Mouse (Mus musculus): ENCODE measurements at regions not wholly inside any gene's neighbourhood (a gene's known extent, or its start where the extent isn't known, plus 50 kb on each side); places are given as distances from the start of the nearest gene placed in this dataset.

DNA sequence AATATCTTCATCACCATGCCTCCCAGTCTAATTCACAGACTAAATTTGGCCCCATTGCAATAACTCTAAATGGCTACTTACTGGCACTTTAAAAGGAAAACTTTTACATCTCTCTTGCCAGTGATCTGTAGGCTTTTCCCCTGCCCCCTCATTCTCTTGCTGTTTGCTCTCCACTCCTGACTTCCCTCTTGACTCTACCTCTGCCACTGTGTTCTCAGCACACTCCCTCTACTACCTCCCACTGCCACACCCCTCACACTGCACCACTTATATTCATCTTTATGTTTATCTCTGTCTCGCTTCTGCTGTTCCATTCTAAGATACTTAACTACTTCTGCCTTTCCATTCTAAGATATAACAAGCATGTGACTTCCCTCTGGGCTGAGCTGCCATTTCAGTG lies 141.4 kb upstream of the Rnf32 start:
- no peak overlapping the region for H3K4me3 ChIP-seq (ENCODE audit: low read depth, low read length)
- no peak overlapping the region for H3K4me2 ChIP-seq (ENCODE audit: low read length)
- no peak overlapping the region for H3K9ac ChIP-seq (ENCODE audit: low read depth, low read length)
- H3K9me3 ChIP-seq (replicated peaks; ENCODE audit: control insufficient read depth, low read length, poor library complexity, severe bottlenecking) = no peaks in the 10 kb centered on the region
- ATAC-seq = no peak
- H3K4me1 ChIP-seq (ENCODE audit: control insufficient read depth, insufficient read depth, low read length) = no peaks in the 10 kb centered on the region
- no peak overlapping the region for H3K27ac ChIP-seq (ENCODE audit: low read length)
- H3K36me3 ChIP-seq (ENCODE audit: control insufficient read depth, insufficient read depth, low read length) = no peaks in the 10 kb centered on the region
- 100% methylated on average over 1 of the region's 1 CpGs for WGBS
- H3K27me3 ChIP-seq (ENCODE audit: control insufficient read depth, insufficient read depth, low read depth, low read length) = no peaks in the 10 kb centered on the region

DNA sequence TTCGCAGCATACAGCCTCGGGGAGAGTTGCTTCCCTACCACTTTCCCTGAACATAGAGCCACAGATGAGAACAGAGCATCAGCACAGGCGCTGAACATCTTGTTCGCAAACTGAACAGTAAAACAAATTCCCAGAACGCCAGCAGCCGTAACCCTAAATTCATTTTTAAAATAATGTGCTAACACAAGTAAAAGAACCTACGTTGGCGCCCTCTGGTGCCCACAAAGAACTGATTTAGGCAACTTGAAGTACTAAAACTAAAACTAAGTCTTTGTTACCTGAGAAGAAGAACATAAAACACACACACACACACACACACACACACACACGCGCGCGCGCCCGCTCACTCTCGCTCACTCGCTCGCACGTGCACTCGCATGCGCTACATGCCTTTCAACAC lies 159.2 kb upstream of the Rnf32 start:
- H3K4me1 ChIP-seq (ENCODE audit: control insufficient read depth, insufficient read depth, low read length) = no peaks in the 10 kb centered on the region
- no peak overlapping the region for H3K9ac ChIP-seq (ENCODE audit: low read depth, low read length)
- no peak overlapping the region for H3K4me3 ChIP-seq (ENCODE audit: low read depth, low read length)
- H3K27ac ChIP-seq (ENCODE audit: low read length) = no peak overlapping the region
- no peak for ATAC-seq
- WGBS = 75% methylated on average over 20 of the region's 20 CpGs
- no peaks in the 10 kb centered on the region for H3K9me3 ChIP-seq (replicated peaks; ENCODE audit: control insufficient read depth, low read length, poor library complexity, severe bottlenecking)
- no peak overlapping the region for H3K4me2 ChIP-seq (ENCODE audit: low read length)
- no peaks in the 10 kb centered on the region for H3K27me3 ChIP-seq (ENCODE audit: control insufficient read depth, insufficient read depth, low read depth, low read length)
- H3K36me3 ChIP-seq (ENCODE audit: control insufficient read depth, insufficient read depth, low read length) = no peaks in the 10 kb centered on the region

DNA sequence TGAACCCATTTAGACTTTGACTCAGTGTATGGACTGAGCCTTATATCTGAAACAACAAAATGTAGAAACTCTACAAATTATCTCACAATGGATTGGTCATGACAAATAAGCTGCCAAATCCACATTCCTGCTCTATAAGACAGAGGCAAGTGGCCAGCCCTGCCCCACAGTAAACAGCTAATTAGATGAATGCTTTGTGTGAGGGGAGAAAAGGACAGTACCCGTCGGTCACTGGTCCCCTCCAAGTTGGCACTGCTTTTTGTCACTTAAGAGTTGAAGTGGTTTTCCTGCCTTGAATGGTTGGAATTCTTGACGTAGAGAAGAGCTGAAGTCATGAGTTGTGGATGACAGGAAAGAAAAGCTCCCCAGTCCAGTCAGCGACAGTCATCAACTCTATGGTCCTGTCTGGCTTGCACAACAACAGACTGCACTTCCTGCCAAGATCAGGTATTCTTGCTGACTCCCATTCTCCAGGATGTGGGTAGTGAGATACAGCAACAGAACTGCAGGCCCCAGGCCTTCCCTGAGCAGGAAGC lies 162.3 kb upstream of the Rnf32 start:
- no peak for ATAC-seq
- no peaks in the 10 kb centered on the region for H3K27me3 ChIP-seq (ENCODE audit: control insufficient read depth, insufficient read depth, low read depth, low read length)
- WGBS = 79% methylated on average over 4 of the region's 4 CpGs

DNA sequence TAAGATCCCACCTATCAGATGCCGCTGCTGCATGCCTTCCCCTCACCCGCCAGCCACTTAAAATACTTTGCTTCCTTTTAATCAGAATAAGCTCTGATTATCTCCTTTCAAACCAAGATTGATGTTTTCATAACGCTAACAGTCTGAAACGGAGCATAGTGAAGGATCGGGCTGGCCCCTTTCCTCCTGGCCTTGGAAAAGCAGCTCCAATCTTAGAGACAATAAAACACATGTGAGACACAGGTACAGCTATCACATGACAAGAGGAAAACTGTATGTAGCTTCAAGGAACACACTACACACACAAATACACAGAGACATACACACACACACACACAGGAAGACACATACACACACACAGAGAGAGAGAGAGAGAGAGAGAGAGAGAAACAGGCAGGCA lies 165.3 kb upstream of the Rnf32 start:
- no peaks in the 10 kb centered on the region for H3K27me3 ChIP-seq (ENCODE audit: control insufficient read depth, insufficient read depth, low read depth, low read length)
- H3K9me3 ChIP-seq (replicated peaks; ENCODE audit: control insufficient read depth, low read length, poor library complexity, severe bottlenecking) = no peaks in the 10 kb centered on the region
- H3K4me2 ChIP-seq (ENCODE audit: low read length) = no peak overlapping the region
- no peaks in the 10 kb centered on the region for H3K36me3 ChIP-seq (ENCODE audit: control insufficient read depth, insufficient read depth, low read length)
- no peak overlapping the region for H3K27ac ChIP-seq (ENCODE audit: low read length)
- no peak for ATAC-seq
- H3K4me1 ChIP-seq (ENCODE audit: control insufficient read depth, insufficient read depth, low read length) = no peaks in the 10 kb centered on the region
- no peak overlapping the region for H3K9ac ChIP-seq (ENCODE audit: low read depth, low read length)
- whole genome bisulfite sequencing = 55% methylated on average over 5 of the region's 5 CpGs
- H3K4me3 ChIP-seq (ENCODE audit: low read depth, low read length) = no peak overlapping the region

More for the DNA sequence above, 162.3 kb upstream of the Rnf32 start:
- Histone ChIP-seq H3K9me3 (replicated peaks; ENCODE audit: control insufficient read depth, low read length, poor library complexity, severe bottlenecking) (no peaks in the 10 kb centered on the region), H3K4me3 (ENCODE audit: low read depth, low read length) (no peak overlapping the region), H3K4me2 (ENCODE audit: low read length) (no peak overlapping the region), H3K27ac (ENCODE audit: low read length) (no peak overlapping the region), H3K4me1 (ENCODE audit: control insufficient read depth, insufficient read depth, low read length) (no peaks in the 10 kb centered on the region), H3K9ac (ENCODE audit: low read depth, low read length) (no peak overlapping the region), H3K36me3 (ENCODE audit: control insufficient read depth, insufficient read depth, low read length) (no peaks in the 10 kb centered on the region)

DNA sequence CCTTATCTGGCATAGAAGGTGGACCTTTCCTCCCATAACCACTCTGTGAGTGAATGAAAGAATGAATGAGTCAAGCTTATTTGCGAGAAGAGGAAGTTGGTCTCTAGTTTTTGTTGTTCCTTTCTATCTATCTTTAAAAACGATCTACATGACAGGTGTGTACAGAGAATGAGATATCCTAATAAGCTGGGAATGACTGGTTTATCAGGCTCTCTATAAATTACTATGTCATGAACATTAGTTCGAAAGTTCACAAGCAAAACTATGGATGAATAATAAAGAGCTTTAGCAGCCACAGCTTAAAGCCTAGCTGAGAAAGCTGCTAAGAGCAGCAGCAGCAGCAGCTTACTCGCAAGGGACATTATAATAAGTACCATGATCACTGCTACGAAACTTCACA lies 165.8 kb upstream of the Rnf32 start:
- Histone ChIP-seq H3K4me1 (ENCODE audit: control insufficient read depth, insufficient read depth, low read length) (no peaks in the 10 kb centered on the region), H3K4me3 (ENCODE audit: low read depth, low read length) (no peak overlapping the region), H3K9me3 (replicated peaks; ENCODE audit: control insufficient read depth, low read length, poor library complexity, severe bottlenecking) (no peaks in the 10 kb centered on the region), H3K9ac (ENCODE audit: low read depth, low read length) (no peak overlapping the region), H3K27ac (ENCODE audit: low read length) (no peak overlapping the region), H3K27me3 (ENCODE audit: control insufficient read depth, insufficient read depth, low read depth, low read length) (no peaks in the 10 kb centered on the region), H3K36me3 (ENCODE audit: control insufficient read depth, insufficient read depth, low read length) (no peaks in the 10 kb centered on the region), H3K4me2 (ENCODE audit: low read length) (no peak overlapping the region)
- WGBS = 72% methylated on average over 5 of the region's 5 CpGs
- ATAC-seq = no peak

DNA sequence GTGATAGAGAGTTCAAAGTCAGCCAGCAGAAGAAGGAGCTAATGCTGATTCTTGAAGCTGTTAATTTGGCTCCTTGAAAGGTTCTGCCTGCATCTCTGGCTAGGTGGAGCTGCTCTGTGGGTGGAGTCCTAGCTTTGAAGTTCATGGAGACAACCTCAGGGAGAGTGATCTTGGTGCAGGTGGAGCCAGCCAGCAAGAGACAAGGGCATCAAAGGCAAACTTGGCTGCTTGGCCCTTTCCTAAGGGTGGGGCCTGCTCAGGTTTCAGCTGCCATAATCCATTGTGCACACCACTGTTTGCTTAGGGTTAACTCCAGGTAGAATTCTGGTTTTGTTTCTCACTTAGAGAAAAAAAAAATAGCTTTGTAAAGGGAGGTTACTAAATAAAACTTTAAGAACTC lies 170.7 kb upstream of the Rnf32 start:
- Histone ChIP-seq H3K4me2 (ENCODE audit: low read length) (no peak overlapping the region), H3K4me3 (ENCODE audit: low read depth, low read length) (no peak overlapping the region), H3K9me3 (replicated peaks; ENCODE audit: control insufficient read depth, low read length, poor library complexity, severe bottlenecking) (no peaks in the 10 kb centered on the region), H3K9ac (ENCODE audit: low read depth, low read length) (no peak overlapping the region), H3K4me1 (ENCODE audit: control insufficient read depth, insufficient read depth, low read length) (no peaks in the 10 kb centered on the region), H3K36me3 (ENCODE audit: control insufficient read depth, insufficient read depth, low read length) (no peaks in the 10 kb centered on the region), H3K27ac (ENCODE audit: low read length) (no peak overlapping the region), H3K27me3 (ENCODE audit: control insufficient read depth, insufficient read depth, low read depth, low read length) (no peaks in the 10 kb centered on the region)
- ATAC-seq = no peak

DNA sequence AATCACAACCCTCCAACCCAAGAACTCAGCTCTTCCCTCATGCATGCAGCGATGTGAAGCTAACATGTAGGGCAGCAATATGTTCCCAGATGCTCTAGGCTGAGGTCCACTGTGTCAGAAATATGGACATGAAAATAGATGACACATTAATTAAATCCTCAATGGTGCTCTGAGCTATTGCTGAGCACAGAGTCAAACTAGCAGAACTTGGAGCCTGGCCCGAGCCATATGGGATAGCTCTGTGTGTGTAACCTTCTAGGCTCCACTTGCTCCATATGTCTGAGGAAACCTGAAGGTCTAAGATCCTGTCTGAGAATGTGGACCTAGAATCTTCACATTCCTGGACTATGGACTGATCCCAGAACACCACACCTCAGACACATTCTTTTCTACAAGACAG lies 203.0 kb upstream of the Rnf32 start:
- H3K9ac ChIP-seq (ENCODE audit: low read depth, low read length) = no peak overlapping the region
- H3K4me3 ChIP-seq (ENCODE audit: low read depth, low read length) = no peak overlapping the region
- H3K4me1 ChIP-seq (ENCODE audit: control insufficient read depth, insufficient read depth, low read length) = no peaks in the 10 kb centered on the region
- H3K27ac ChIP-seq (ENCODE audit: low read length) = no peak overlapping the region
- no peaks in the 10 kb centered on the region for H3K27me3 ChIP-seq (ENCODE audit: control insufficient read depth, insufficient read depth, low read depth, low read length)
- no peaks in the 10 kb centered on the region for H3K9me3 ChIP-seq (replicated peaks; ENCODE audit: control insufficient read depth, low read length, poor library complexity, severe bottlenecking)
- 86% methylated on average over 2 of the region's 2 CpGs for WGBS
- no peak for ATAC-seq
- H3K36me3 ChIP-seq (ENCODE audit: control insufficient read depth, insufficient read depth, low read length) = no peaks in the 10 kb centered on the region
- H3K4me2 ChIP-seq (ENCODE audit: low read length) = no peak overlapping the region

DNA sequence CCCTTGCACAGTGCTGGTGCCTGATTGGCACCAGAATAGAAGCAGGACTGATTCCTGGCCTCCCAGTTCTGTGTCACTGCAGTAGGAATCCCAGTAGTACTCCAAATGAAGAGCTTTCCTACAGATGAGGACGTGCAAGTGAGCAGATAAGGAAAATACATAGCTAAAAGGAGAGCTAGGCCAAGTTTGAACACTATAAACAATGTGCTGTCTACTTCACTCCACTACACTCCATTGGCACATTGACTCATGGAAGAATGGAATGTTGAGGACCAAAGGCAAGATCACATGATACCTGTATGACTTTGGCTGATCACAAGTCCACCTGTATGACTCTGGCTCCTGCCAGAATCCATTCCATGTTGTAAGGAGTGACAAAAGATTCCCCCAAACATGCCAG lies 215.9 kb upstream of the Rnf32 start:
- Histone ChIP-seq H3K27ac (ENCODE audit: low read length) (no peak overlapping the region), H3K4me1 (ENCODE audit: control insufficient read depth, insufficient read depth, low read length) (no peaks in the 10 kb centered on the region), H3K27me3 (ENCODE audit: control insufficient read depth, insufficient read depth, low read depth, low read length) (no peaks in the 10 kb centered on the region), H3K9ac (ENCODE audit: low read depth, low read length) (no peak overlapping the region), H3K4me2 (ENCODE audit: low read length) (no peak overlapping the region), H3K9me3 (replicated peaks; ENCODE audit: control insufficient read depth, low read length, poor library complexity, severe bottlenecking) (no peaks in the 10 kb centered on the region), H3K4me3 (ENCODE audit: low read depth, low read length) (no peak overlapping the region), H3K36me3 (ENCODE audit: control insufficient read depth, insufficient read depth, low read length) (no peaks in the 10 kb centered on the region)
- ATAC-seq = no peak
- WGBS = 57% methylated on average over 1 of the region's 1 CpGs

DNA sequence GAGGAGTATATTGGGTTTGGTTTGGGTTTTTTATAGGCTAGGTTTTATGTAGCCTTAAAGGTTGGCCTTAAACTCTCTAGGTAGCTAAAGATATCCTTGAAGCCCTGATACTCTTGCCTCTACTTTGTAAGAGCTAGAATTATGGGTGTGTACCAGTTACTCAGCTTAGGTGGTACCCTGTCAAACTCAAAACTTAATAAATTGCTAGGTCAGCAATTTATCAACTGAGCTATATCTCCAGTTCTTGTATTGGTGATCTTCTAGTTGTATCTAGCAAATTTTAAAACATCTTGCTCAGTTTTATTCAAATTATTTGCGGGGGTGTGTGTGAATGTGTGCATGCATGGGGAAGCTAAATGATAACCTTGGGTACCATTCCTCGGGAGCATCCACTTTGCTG lies 225.4 kb upstream of the Rnf32 start:
- no peak overlapping the region for H3K27ac ChIP-seq (ENCODE audit: low read length)
- 97% methylated on average over 2 of the region's 2 CpGs for WGBS
- H3K27me3 ChIP-seq (ENCODE audit: control insufficient read depth, insufficient read depth, low read depth, low read length) = no peaks in the 10 kb centered on the region
- no peak overlapping the region for H3K4me3 ChIP-seq (ENCODE audit: low read depth, low read length)
- ATAC-seq = no peak
- no peaks in the 10 kb centered on the region for H3K4me1 ChIP-seq (ENCODE audit: control insufficient read depth, insufficient read depth, low read length)
- H3K9me3 ChIP-seq (replicated peaks; ENCODE audit: control insufficient read depth, low read length, poor library complexity, severe bottlenecking) = no peaks in the 10 kb centered on the region
- H3K9ac ChIP-seq (ENCODE audit: low read depth, low read length) = no peak overlapping the region
- H3K36me3 ChIP-seq (ENCODE audit: control insufficient read depth, insufficient read depth, low read length) = no peaks in the 10 kb centered on the region
- no peak overlapping the region for H3K4me2 ChIP-seq (ENCODE audit: low read length)

DNA sequence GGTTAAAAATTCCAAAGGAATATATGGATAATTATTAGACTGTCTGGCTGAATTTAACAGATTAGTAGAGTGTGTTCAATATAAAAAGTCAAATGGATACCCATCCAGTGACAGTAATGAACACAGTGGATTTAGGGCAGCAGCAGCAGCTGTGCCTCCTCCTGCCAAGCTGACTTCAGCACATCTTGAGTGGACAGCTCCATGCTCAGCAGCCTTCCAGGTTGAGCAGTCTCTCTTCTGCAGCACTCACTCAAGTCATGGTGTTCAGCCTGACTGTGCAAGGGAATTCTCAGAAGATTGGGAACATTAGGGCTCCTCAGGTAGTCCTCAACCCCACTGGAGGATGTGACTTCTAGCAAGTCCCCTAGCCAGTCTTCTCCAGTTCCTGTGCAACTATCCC lies 240.8 kb upstream of the Rnf32 start:
- Histone ChIP-seq H3K4me2 (ENCODE audit: low read length) (no peak overlapping the region), H3K9me3 (replicated peaks; ENCODE audit: control insufficient read depth, low read length, poor library complexity, severe bottlenecking) (no peaks in the 10 kb centered on the region), H3K9ac (ENCODE audit: low read depth, low read length) (no peak overlapping the region), H3K36me3 (ENCODE audit: control insufficient read depth, insufficient read depth, low read length) (no peaks in the 10 kb centered on the region), H3K4me3 (ENCODE audit: low read depth, low read length) (no peak overlapping the region), H3K27ac (ENCODE audit: low read length) (no peak overlapping the region), H3K27me3 (ENCODE audit: control insufficient read depth, insufficient read depth, low read depth, low read length) (no peaks in the 10 kb centered on the region), H3K4me1 (ENCODE audit: control insufficient read depth, insufficient read depth, low read length) (no peaks in the 10 kb centered on the region)
- no peak for ATAC-seq

All from midbrain, embryonic 16.5 days (tissue).